In the genomic region with DNA sequence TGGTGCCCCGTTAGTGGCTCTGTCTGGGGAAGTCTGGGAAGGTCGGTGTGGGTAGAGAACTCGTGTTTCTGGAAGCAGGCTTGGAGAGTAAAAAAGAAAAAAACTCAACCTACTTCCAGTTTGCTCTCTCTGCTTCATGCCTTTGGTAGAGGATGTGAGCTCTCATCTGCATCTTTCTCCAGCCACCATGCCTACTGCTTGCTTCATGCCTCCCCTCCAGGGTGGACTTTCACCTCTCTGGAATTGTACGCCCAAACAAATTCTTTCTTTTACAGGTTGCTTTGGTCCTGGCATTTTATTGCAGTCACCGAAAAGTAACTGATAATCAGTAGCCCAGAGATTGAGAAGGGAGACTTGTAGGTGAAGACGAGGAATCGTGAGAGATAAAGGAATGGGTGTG, we compare ENCODE assay signal across 22 mouse cellular contexts. TPM values are rescaled to one million over a fixed set of nuclear protein-coding genes. Genes with fewer than 3 reads are reported as not detected.
DNase-seq lines count a peak whose midpoint lies in the region; ATAC-seq and TF ChIP-seq lines count a peak whose summit lies in the region.
"Had no signal": no experiment of that assay in that cellular context is flagged by ENCODE, and none has a peak within 500 bp of the region (broad histone marks: within the 10 kb centered on the region; RNA-seq: fewer than 3 reads in every experiment).

No protein-coding gene starts in this region.

- no peaks in the 10 kb centered on the region for H3K9me3 ChIP-seq in intestine, embryonic 15.5 days
- H3K9me3 ChIP-seq in intestine, postnatal 0 days (ENCODE audit: control insufficient read depth) = no peaks in the 10 kb centered on the region
- H3K9me3 ChIP-seq: embryonic facial prominence, embryonic 10.5 days; embryonic facial prominence, embryonic 12.5 days; forebrain, embryonic 13.5 days; forebrain, embryonic 15.5 days; G1E had no signal

- H3K27me3 ChIP-seq in intestine, embryonic 15.5 days (replicated peaks) = no peaks in the 10 kb centered on the region
- H3K27me3 ChIP-seq in intestine, postnatal 0 days (replicated peaks; ENCODE audit: control insufficient read depth, insufficient read depth, low read length) = no peaks in the 10 kb centered on the region
- H3K27me3 ChIP-seq: embryonic facial prominence, embryonic 12.5 days; forebrain, embryonic 13.5 days; forebrain, embryonic 15.5 days; Patski had no signal

- peak; percentile 7 for DNase-seq in heart, adult 11 months
- no peak for DNase-seq in heart, adult 9 months (ENCODE audit: low spot score in 2 of 2)
- DNase-seq: adrenal gland, adult 8-10 months; adrenal gland, postnatal 14 days; adrenal gland, postnatal 36 days; B cell, adult 2 months; cerebellum, adult 11-12 months; cerebellum, adult 2 months; cerebellum, adult 9-10 months; cerebellum, postnatal 10 days; cerebellum, postnatal 25 days had no signal

- no peaks in the 10 kb centered on the region for H3K4me1 ChIP-seq in intestine, embryonic 15.5 days (replicated peaks)
- H3K4me1 ChIP-seq in intestine, postnatal 0 days (replicated peaks; ENCODE audit: control insufficient read depth, insufficient read depth, low read length) = no peaks in the 10 kb centered on the region; the same call in 1 of the 2 replicates
- H3K4me1 ChIP-seq: forebrain, embryonic 13.5 days had no signal

- H3K9ac ChIP-seq in intestine, embryonic 15.5 days = no peak overlapping the region
- no peak overlapping the region for H3K9ac ChIP-seq in intestine, postnatal 0 days (ENCODE audit: low read depth, low read length)
- H3K9ac ChIP-seq: embryonic facial prominence, embryonic 12.5 days; forebrain, embryonic 13.5 days; forebrain, embryonic 15.5 days had no signal

- 69% methylated on average over 7 of the region's 7 CpGs for WGBS in intestine, embryonic 15.5 days
- 54% methylated on average over 7 of the region's 7 CpGs for WGBS in intestine, postnatal 0 days

- H3K4me2 ChIP-seq in intestine, embryonic 15.5 days (replicated peaks) = no peak overlapping the region
- no peak overlapping the region for H3K4me2 ChIP-seq in intestine, postnatal 0 days (replicated peaks; ENCODE audit: low read depth)
- H3K4me2 ChIP-seq: embryonic facial prominence, embryonic 12.5 days; forebrain, embryonic 13.5 days; forebrain, embryonic 15.5 days had no signal

- no peak overlapping the region for H3K4me3 ChIP-seq in intestine, embryonic 15.5 days (replicated peaks)
- H3K4me3 ChIP-seq in intestine, postnatal 0 days (ENCODE audit: low read depth, low read length) = no peak overlapping the region
- H3K4me3 ChIP-seq: embryonic facial prominence, embryonic 10.5 days; embryonic facial prominence, embryonic 12.5 days; forebrain, embryonic 13.5 days; forebrain, embryonic 15.5 days had no signal

- H3K27ac ChIP-seq in intestine, embryonic 15.5 days = no peak overlapping the region
- no peak overlapping the region for H3K27ac ChIP-seq in intestine, postnatal 0 days (ENCODE audit: low read depth, low read length)
- H3K27ac ChIP-seq: embryonic facial prominence, embryonic 10.5 days; embryonic facial prominence, embryonic 12.5 days; forebrain, embryonic 13.5 days; forebrain, embryonic 15.5 days had no signal

- TF ChIP-seq CTCF in intestine, postnatal 0 days (IDR thresholded peaks at IDR 0.05; ENCODE audit: low read depth) = no peak

- ATAC-seq in intestine, embryonic 15.5 days = peak; percentile 77
- ATAC-seq in intestine, postnatal 0 days = peak; percentile 44
- no peak for ATAC-seq in megakaryocyte, adult 5-6 weeks (ENCODE audit: poor library complexity, severe bottlenecking)
- ATAC-seq: activated CD4-positive, CD25-positive, alpha-beta regulatory T cell, adult 4 months; CD4-positive, CD25-positive, alpha-beta regulatory T cell, adult 4 months; forebrain, embryonic 13.5 days; forebrain, embryonic 15.5 days; Patski had no signal

- H3K36me3 ChIP-seq in intestine, embryonic 15.5 days = no peaks in the 10 kb centered on the region
- H3K36me3 ChIP-seq in intestine, postnatal 0 days (ENCODE audit: control insufficient read depth, insufficient read depth) = no peaks in the 10 kb centered on the region
- H3K36me3 ChIP-seq: embryonic facial prominence, embryonic 10.5 days; embryonic facial prominence, embryonic 12.5 days; forebrain, embryonic 15.5 days; G1E had no signal

RNA-seq across cellular contexts. Expression of gene Slc16a10, which starts 27.0 kb away (rescaled TPM):
- polyA plus RNA-seq in intestine, embryonic 15.5 days (2015; fragmentation: Nextera tagmentation; extraction: Ambion mirVana) = 36.1 and 37.4 TPM in 2 replicates
- 57.5 and 59.5 TPM in 2 replicates for polyA plus RNA-seq in intestine, postnatal 0 days (2015; fragmentation: Nextera tagmentation; extraction: Ambion mirVana)
- total RNA-seq in megakaryocyte, adult 5-6 weeks (2015) = 45.0 and 56.3 TPM in 2 replicates
- 29.8 and 31.6 TPM in 2 replicates for total RNA-seq in megakaryocyte, adult 5-6 weeks (2017)
